Mouse (Mus musculus) hindbrain, embryonic 16.5 days (tissue): ENCODE measurements at regions not wholly inside any gene's neighbourhood (a gene's known extent, or its start where the extent isn't known, plus 50 kb on each side); places are given as distances from the start of the nearest gene placed in this dataset.
A peak's percentile ranks its signal among the peaks of the same experiment; 100 is the strongest.

Source experiments
- ATAC-seq: fragments of 200-750 bp; cut with Nextera tagmentation; 2 replicates; pipeline ENCODE4 v1.8.0; 2017; ENCODE audit warnings: moderate TSS enrichment, moderate library complexity
- H3K27ac ChIP-seq: fragments of 300-500 bp; sonication (generic); 2 replicates; pipeline ENCODE4 v1.5.1; 2014; ENCODE audit warnings: low read depth, mild to moderate bottlenecking, control low read depth, low read length, moderate library complexity
- H3K27me3 ChIP-seq: fragments of 300-500 bp; sonication (generic); replicated peaks from 2 replicates; pipeline ENCODE4 v1.6.1; 2014; ENCODE audit warnings: low read length; ENCODE audit not compliant: control insufficient read depth, insufficient read depth
- H3K36me3 ChIP-seq: fragments of 300-500 bp; sonication (generic); 2 replicates; pipeline ENCODE4 v1.6.1; 2014; ENCODE audit warnings: mild to moderate bottlenecking, low read length, moderate library complexity, mixed read lengths; ENCODE audit not compliant: control insufficient read depth, insufficient read depth
- H3K4me1 ChIP-seq: fragments of 300-500 bp; sonication (generic); 2 replicates; pipeline ENCODE4 v1.6.1; 2014; ENCODE audit warnings: low read depth, low read length; ENCODE audit not compliant: control insufficient read depth, insufficient read depth
- H3K4me2 ChIP-seq: fragments of 300-500 bp; sonication (generic); 2 replicates; pipeline ENCODE4 v1.6.1; 2014; ENCODE audit warnings: mild to moderate bottlenecking, low read length, control low read depth, moderate library complexity
- H3K4me3 ChIP-seq: fragments of 300-500 bp; sonication (generic); 2 replicates; pipeline ENCODE4 v1.5.1; 2014; ENCODE audit warnings: mild to moderate bottlenecking, low read length, control low read depth, moderate library complexity
- H3K9ac ChIP-seq: fragments of 300-500 bp; sonication (generic); 2 replicates; pipeline ENCODE4 v1.6.1; 2014; ENCODE audit warnings: low read depth, mild to moderate bottlenecking, control low read depth, low read length, moderate library complexity
- H3K9me3 ChIP-seq: fragments of 300-500 bp; sonication (generic); 2 replicates; pipeline ENCODE4 v1.6.1; 2014; ENCODE audit warnings: mild to moderate bottlenecking, low read length, moderate library complexity; ENCODE audit not compliant: control insufficient read depth
- WGBS: fragments of 180-500 bp; shearing (Covaris S2); extraction: QIAGEN DNeasy Blood & Tissue Kit; methylation state at CpG from one replicate; pipeline ENCODE4 v1.1.7; 2014; 5-methylcytosine and 5-hydroxymethylcytosine counted together

DNA sequence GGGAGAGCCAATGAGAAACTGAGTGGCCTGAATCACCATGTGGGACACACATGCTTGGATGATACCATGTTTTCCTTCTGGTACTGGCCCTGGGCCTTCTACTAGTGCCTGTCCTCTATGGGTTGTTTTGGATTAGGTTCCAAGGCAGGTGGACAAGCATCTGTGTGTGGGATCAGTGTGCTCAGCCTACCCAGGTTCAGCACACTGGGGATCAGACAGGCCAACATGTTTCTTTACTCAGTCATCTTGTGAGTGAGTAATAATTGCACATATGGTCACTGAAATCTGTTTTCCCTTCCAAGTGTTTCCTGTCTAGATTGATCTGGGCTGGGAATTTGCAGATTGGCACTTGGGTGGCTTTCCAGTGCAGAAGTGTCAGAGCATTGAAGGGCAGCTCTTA is 346.6 kb upstream of the Tmc3 start:
- Histone ChIP-seq H3K4me3 (no peak overlapping the region), H3K9me3 (no peaks in the 10 kb centered on the region), H3K36me3 (no peaks in the 10 kb centered on the region), H3K27me3 (no peaks in the 10 kb centered on the region), H3K27ac (no peak overlapping the region), H3K9ac (no peak overlapping the region), H3K4me1 (no peaks in the 10 kb centered on the region), H3K4me2 (no peak overlapping the region)
- peak; percentile 85 for ATAC-seq

DNA sequence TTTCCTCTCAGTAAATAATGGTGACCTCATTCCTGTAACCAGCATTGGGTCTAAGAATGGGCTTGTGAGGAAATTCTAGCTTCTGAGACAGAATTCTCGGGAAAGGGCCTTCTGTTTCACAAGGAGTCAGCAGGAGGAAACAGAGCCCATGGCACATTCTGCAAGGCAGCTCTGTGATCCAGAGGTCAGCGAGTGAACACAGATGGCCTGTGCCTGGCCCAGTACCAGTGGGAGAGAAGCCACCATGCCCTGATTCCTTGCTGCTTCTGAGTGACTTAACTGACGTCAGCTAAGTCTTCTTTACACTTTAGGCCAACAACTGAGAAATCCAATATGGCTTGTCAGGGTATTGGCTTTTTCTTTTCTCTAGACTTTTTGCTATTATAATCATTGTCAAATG is 342.5 kb upstream of the Tmc3 start:
- ATAC-seq = peak; percentile 40; the same call in 1 of the 2 replicates

DNA sequence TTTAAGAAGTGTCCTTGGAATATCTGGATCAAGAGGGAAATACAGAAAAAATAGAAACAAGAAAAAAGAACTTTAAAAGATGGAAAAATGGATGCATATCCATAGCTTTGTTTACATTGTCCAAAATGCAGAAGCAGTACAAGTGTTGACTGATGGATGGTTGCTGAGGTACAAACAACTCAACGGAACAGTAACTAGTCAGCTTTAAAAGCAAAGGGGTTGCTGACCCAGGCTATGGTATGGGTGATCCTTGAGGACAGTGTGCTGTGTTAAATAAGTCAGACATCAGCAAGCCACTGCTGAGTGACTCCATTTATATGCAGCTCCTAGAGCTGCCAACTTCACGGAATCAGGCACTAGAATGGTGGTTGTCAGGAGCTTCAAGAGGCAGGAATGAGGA is 338.9 kb upstream of the Tmc3 start:
- H3K4me1 ChIP-seq = no peaks in the 10 kb centered on the region
- no peak for ATAC-seq
- no peaks in the 10 kb centered on the region for H3K9me3 ChIP-seq
- no peaks in the 10 kb centered on the region for H3K36me3 ChIP-seq
- H3K27ac ChIP-seq = no peak overlapping the region
- H3K27me3 ChIP-seq = no peaks in the 10 kb centered on the region
- no peak overlapping the region for H3K4me2 ChIP-seq
- 86% methylated on average over 2 of the region's 2 CpGs for WGBS
- H3K9ac ChIP-seq = no peak overlapping the region
- no peak overlapping the region for H3K4me3 ChIP-seq

More for the DNA sequence above, 342.5 kb upstream of the Tmc3 start:
- Histone ChIP-seq H3K4me2 (no peak overlapping the region), H3K36me3 (no peaks in the 10 kb centered on the region), H3K27ac (no peak overlapping the region), H3K9ac (no peak overlapping the region), H3K27me3 (no peaks in the 10 kb centered on the region), H3K9me3 (no peaks in the 10 kb centered on the region), H3K4me3 (no peak overlapping the region), H3K4me1 (no peaks in the 10 kb centered on the region)
- WGBS = 54% methylated on average over 3 of the region's 3 CpGs

DNA sequence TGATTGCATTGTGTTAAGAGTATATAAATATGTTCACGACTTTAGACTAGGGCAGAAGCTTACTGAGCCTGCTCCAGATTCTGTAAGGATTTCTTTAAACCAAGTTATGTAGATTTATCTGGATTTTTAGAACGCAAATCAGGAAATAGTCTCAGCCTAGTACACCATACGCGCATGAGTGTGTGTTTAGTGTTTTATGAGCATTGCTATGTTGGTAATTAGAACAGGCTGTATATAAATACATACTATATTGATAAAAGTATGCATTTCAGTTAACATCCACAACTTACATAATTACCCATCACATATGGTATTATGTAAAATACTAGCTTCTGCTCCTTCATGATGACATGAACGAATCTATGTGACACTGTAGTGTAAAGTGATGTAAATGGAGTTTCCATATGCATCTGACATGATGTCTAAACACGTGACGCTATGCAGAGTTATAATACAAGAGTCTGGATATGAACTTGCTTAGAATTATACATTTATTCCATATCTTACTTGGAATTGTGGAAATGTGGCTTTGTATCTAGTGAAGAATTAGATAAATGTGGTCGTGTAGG is 332.6 kb upstream of the Tmc3 start:
- Histone ChIP-seq H3K27me3 (no peaks in the 10 kb centered on the region), H3K4me3 (no peak overlapping the region), H3K27ac (no peak overlapping the region), H3K9me3 (no peaks in the 10 kb centered on the region), H3K9ac (no peak overlapping the region), H3K36me3 (no peaks in the 10 kb centered on the region), H3K4me1 (no peaks in the 10 kb centered on the region), H3K4me2 (no peak overlapping the region)
- 88% methylated on average over 8 of the region's 8 CpGs for WGBS
- no peak for ATAC-seq

DNA sequence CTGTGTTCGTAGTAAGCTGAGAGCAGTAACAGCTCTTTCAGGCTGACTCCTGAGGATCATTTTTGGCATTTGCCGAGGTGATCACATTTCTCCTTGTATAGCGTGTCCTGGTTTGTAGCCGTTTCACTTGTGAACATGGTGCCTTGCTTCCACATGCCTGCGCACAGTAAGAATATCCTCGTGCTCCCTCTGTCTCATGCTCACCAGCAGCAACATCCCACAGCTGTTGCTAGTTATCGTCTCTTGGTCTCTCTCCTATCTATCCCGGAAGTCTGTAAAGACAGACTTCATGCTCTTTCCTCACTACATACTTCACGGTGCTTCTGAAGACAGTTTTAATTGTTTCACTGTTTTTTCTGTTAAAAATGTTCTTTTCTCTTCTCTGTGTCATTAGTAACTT is 331.7 kb upstream of the Tmc3 start:
- Histone ChIP-seq H3K9me3 (no peaks in the 10 kb centered on the region), H3K36me3 (no peaks in the 10 kb centered on the region), H3K4me3 (no peak overlapping the region), H3K9ac (no peak overlapping the region), H3K27ac (no peak overlapping the region), H3K4me2 (no peak overlapping the region), H3K4me1 (no peaks in the 10 kb centered on the region), H3K27me3 (no peaks in the 10 kb centered on the region)
- WGBS = 88% methylated on average over 9 of the region's 9 CpGs
- ATAC-seq = no peak

DNA sequence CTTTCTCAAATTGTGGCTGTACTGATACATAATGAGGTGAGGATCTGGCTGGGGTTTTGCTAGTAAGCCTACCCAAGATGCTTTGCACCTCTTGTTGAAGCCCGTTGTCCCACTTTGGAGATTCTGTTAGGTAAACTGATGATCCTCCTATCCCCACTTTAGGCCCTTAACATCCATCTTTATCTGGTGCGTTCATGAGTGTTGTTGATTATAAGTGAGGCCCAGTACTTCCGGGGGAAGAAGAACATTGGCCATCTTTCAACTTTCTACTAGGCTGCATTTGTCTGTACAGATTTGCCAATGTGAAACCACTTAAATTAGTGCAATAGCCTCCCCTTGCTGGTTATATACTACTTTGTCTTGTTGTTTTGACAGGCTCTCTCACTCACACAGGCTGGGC is 331.3 kb upstream of the Tmc3 start:
- no peaks in the 10 kb centered on the region for H3K9me3 ChIP-seq
- no peaks in the 10 kb centered on the region for H3K4me1 ChIP-seq
- no peak overlapping the region for H3K9ac ChIP-seq
- 87% methylated on average over 3 of the region's 3 CpGs for WGBS
- no peak overlapping the region for H3K4me3 ChIP-seq
- H3K27me3 ChIP-seq = no peaks in the 10 kb centered on the region
- H3K4me2 ChIP-seq = no peak overlapping the region
- H3K27ac ChIP-seq = no peak overlapping the region
- no peaks in the 10 kb centered on the region for H3K36me3 ChIP-seq
- ATAC-seq = no peak

DNA sequence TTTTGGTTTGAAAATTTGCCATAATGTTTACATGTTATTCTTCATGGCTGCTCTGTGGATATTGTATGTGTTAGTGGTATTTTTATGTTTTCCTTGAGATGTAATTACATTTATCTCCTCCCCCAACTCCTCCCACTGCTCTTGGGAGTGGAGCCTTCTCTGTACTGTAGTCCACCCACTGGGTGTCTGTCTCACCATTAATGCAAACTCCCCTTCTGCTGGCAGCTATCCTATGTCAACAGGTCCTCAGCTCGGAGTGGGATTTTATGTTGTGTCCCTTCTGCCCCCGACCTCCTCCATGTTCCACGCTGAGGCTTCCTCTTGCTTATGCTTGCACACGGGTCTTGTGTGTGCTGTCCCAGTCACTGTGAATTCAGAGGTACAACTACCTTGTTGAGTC is 330.3 kb upstream of the Tmc3 start:
- 88% methylated on average over 4 of the region's 4 CpGs for WGBS
- no peak for ATAC-seq

DNA sequence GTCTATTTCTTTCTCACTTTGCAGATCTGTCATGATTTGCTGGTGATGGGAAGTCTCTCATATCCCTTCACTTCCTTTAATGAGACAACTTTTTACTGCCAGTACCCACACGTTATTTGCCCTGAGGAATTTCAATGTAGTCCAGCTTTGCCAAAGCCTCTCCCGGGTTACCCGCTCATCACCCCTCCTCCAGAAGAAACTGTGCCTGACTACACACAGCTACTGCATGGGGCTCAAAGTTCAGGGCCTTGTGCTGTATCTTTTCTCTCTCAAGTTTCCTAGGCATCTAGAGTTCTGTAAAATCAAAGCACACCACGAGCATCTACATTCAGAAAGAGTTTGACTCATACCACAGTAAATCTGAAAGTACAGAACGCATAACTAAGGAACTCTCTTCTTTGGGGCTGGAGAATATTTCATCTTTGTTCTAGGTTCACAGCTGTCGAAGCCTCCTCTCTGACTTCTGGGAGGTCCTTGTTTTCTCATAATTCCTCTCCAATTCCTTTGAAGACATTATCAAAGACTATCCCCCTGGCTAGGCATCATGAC is 328.4 kb upstream of the Tmc3 start:
- no peaks in the 10 kb centered on the region for H3K27me3 ChIP-seq
- no peak overlapping the region for H3K9ac ChIP-seq
- H3K4me2 ChIP-seq = no peak overlapping the region
- H3K4me3 ChIP-seq = no peak overlapping the region
- no peaks in the 10 kb centered on the region for H3K4me1 ChIP-seq
- H3K9me3 ChIP-seq = no peaks in the 10 kb centered on the region
- 80% methylated on average over 6 of the region's 6 CpGs for WGBS
- no peak overlapping the region for H3K27ac ChIP-seq
- no peak for ATAC-seq
- no peaks in the 10 kb centered on the region for H3K36me3 ChIP-seq

More for the DNA sequence above, 330.3 kb upstream of the Tmc3 start:
- Histone ChIP-seq H3K4me2 (no peak overlapping the region), H3K4me3 (no peak overlapping the region), H3K9ac (no peak overlapping the region), H3K4me1 (no peaks in the 10 kb centered on the region), H3K9me3 (no peaks in the 10 kb centered on the region), H3K27me3 (no peaks in the 10 kb centered on the region), H3K36me3 (no peaks in the 10 kb centered on the region), H3K27ac (no peak overlapping the region)

DNA sequence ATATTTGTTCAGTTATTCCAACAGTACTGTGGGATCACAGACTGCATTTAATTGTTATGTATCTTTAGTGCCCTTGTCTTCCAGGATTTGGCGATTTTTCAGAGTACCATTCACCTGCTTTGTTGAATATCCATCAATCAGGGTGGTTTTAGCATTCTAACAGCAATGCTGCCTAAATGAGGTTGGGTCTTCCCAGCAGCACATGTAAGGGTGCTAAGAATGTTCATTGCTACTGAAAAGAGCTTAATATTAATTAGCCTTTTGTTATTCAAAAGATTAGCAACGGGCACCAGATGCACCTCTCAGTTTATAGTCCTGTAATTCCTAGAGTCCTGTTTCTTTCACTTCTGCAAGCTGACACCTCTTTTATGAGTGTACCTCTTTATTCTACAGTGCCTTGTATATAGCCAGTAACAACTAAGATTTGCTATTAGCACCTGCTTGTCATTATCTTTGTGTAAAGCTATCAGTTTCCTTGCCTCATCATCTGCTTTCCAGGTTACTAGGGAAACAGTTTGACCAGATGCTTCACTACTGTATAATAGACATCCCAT is 326.3 kb upstream of the Tmc3 start:
- H3K36me3 ChIP-seq = no peaks in the 10 kb centered on the region
- WGBS = 60% methylated on average over 2 of the region's 2 CpGs
- H3K9me3 ChIP-seq = no peaks in the 10 kb centered on the region
- ATAC-seq = no peak
- H3K27me3 ChIP-seq = no peaks in the 10 kb centered on the region
- H3K27ac ChIP-seq = no peak overlapping the region
- no peak overlapping the region for H3K4me2 ChIP-seq
- H3K9ac ChIP-seq = no peak overlapping the region
- H3K4me1 ChIP-seq = no peaks in the 10 kb centered on the region
- H3K4me3 ChIP-seq = no peak overlapping the region
